ENCODE assay signal across 21 mouse cellular contexts in genomic region chr11:121795978-121796377, GRCm38 (mm10). TPM values are rescaled to one million over a fixed set of nuclear protein-coding genes. Genes with fewer than 3 reads are reported as not detected.
DNase-seq lines count a peak whose midpoint lies in the region; ATAC-seq and TF ChIP-seq lines count a peak whose summit lies in the region.
"Had no signal": no experiment of that assay in that cellular context is flagged by ENCODE, and none has a peak within 500 bp of the region (broad histone marks: within the 10 kb centered on the region; RNA-seq: fewer than 3 reads in every experiment).

No protein-coding gene starts in this region.

- ATAC-seq in megakaryocyte, adult 5-6 weeks (ENCODE audit: poor library complexity, severe bottlenecking), result peak; percentile 69
- ATAC-seq in forebrain, embryonic 14.5 days, result no peak
- ATAC-seq: CD4-positive, CD25-positive, alpha-beta regulatory T cell, adult 4 months; forebrain, embryonic 16.5 days had no signal

- H3K27ac ChIP-seq in brown adipose tissue, adult 24 weeks (replicated peaks; ENCODE audit: low read depth, low read length), result peak overlapping the region; percentile 69
- no peak overlapping the region for H3K27ac ChIP-seq in cerebellum, adult 2 months (ENCODE audit: insufficient read depth, low read length)
- H3K27ac ChIP-seq in forebrain, embryonic 14.5 days (ENCODE audit: low read depth, low read length), result no peak overlapping the region
- H3K27ac ChIP-seq: hindbrain, embryonic 13.5 days had no signal

- DNase-seq in lung, adult 18-20 months, result peak; percentile 34 to 38
- DNase-seq in lung, postnatal 10 days, result no peak
- DNase-seq in cerebellum, adult 2 months, result no peak
- DNase-seq in adrenal gland, postnatal 25 days, result no peak
- no peak for DNase-seq in forebrain, embryonic 14.5 days (ENCODE audit: low spot score)
- DNase-seq: cerebellum, adult 11 months; cerebellum, postnatal 25 days; layer of hippocampus, adult 9-11 months; lung, embryonic 14.5 days had no signal

- no peaks in the 10 kb centered on the region for H3K36me3 ChIP-seq in forebrain, embryonic 14.5 days (ENCODE audit: control insufficient read depth, insufficient read depth, low read length)
- H3K36me3 ChIP-seq: G1E; hindbrain, embryonic 13.5 days; limb, embryonic 13.5 days had no signal

- H3K9me3 ChIP-seq in forebrain, embryonic 14.5 days (replicated peaks; ENCODE audit: control insufficient read depth, low read length), result no peaks in the 10 kb centered on the region
- H3K9me3 ChIP-seq: G1E; hindbrain, embryonic 13.5 days; limb, embryonic 13.5 days had no signal

- TF ChIP-seq POLR2A in cerebellum, adult 2 months (IDR thresholded peaks at IDR 0.05; ENCODE audit: borderline replicate concordance, insufficient read depth, low read length), result no peak

- no peak for TF ChIP-seq CTCF in cerebellum, adult 2 months (IDR thresholded peaks at IDR 0.05; ENCODE audit: borderline replicate concordance, insufficient read depth, low read depth, low read length)

- H3K4me2 ChIP-seq in forebrain, embryonic 14.5 days (ENCODE audit: low read length), result no peak overlapping the region
- H3K4me2 ChIP-seq: hindbrain, embryonic 13.5 days; limb, embryonic 13.5 days; lung, embryonic 14.5 days; midbrain, embryonic 11.5 days had no signal

- no peaks in the 10 kb centered on the region for H3K27me3 ChIP-seq in cerebellum, adult 2 months (ENCODE audit: control insufficient read depth, insufficient read depth, low read length)
- H3K27me3 ChIP-seq in forebrain, embryonic 14.5 days (replicated peaks; ENCODE audit: control insufficient read depth, insufficient read depth, low read length), result no peaks in the 10 kb centered on the region
- H3K27me3 ChIP-seq: hindbrain, embryonic 13.5 days; limb, embryonic 13.5 days had no signal

- no peak overlapping the region for H3K4me3 ChIP-seq in brown adipose tissue, adult 24 weeks (ENCODE audit: insufficient read depth, low read depth, low read length)
- H3K4me3 ChIP-seq in cerebellum, adult 2 months (replicated peaks; ENCODE audit: insufficient read depth, low read depth, low read length), result no peak overlapping the region
- no peak overlapping the region for H3K4me3 ChIP-seq in forebrain, embryonic 14.5 days (ENCODE audit: low read depth, low read length)
- H3K4me3 ChIP-seq: hindbrain, embryonic 13.5 days; limb, embryonic 13.5 days had no signal

- H3K4me1 ChIP-seq in brown adipose tissue, adult 24 weeks (ENCODE audit: control insufficient read depth, insufficient read depth, insufficient read length, low read length), result peaks cover 1% of the 10 kb centered on the region
- no peaks in the 10 kb centered on the region for H3K4me1 ChIP-seq in cerebellum, adult 2 months (ENCODE audit: control insufficient read depth, insufficient read depth, low read length)
- no peaks in the 10 kb centered on the region for H3K4me1 ChIP-seq in forebrain, embryonic 14.5 days (ENCODE audit: control insufficient read depth, insufficient read depth, low read length)

- WGBS in cerebellum, adult 2 months, result 90% methylated on average over 2 of the region's 2 CpGs
- 86% methylated on average over 2 of the region's 2 CpGs for WGBS in forebrain, embryonic 14.5 days

- H3K9ac ChIP-seq in forebrain, embryonic 14.5 days (ENCODE audit: low read length), result no peak overlapping the region
- H3K9ac ChIP-seq: hindbrain, embryonic 13.5 days; limb, embryonic 13.5 days; lung, embryonic 14.5 days had no signal

RNA-seq across cellular contexts. Expression of gene Ptchd3, which starts 34.1 kb away (rescaled TPM):
- polyA plus RNA-seq in brown adipose tissue, adult 24 weeks (2012; ENCODE audit: insufficient read depth, insufficient read length, missing spikeins), result not detected in 2 replicates
- total RNA-seq in megakaryocyte, adult 5-6 weeks (2015), result not detected in 2 replicates
- total RNA-seq in megakaryocyte, adult 5-6 weeks (2017), result not detected in 2 replicates
- not detected in 2 replicates for polyA plus RNA-seq in cerebellum, adult 2 months (2012; rRNA removed)
- total RNA-seq in adrenal gland, postnatal 25 days (2021), result not detected in 2 replicates
- polyA plus RNA-seq in forebrain, embryonic 14.5 days (2014; fragmentation: Nextera tagmentation; extraction: Ambion mirVana), result not detected in 2 replicates
- total RNA-seq: adrenal gland, postnatal 4 days had no signal
- polyA plus RNA-seq: CD4-positive, CD25-positive, alpha-beta regulatory T cell, adult 4 months; embryonic facial prominence, embryonic 11.5 days; forebrain, embryonic 16.5 days; G1E; hindbrain, embryonic 13.5 days; intestine, embryonic 14.5 days; kidney, postnatal 0 days; limb, embryonic 13.5 days; lung, embryonic 14.5 days; midbrain, embryonic 11.5 days had no signal

Comparison
In these comparisons a context has a peak if more than half of its experiments do, and no peak if none do; other contexts are left out.
1. DNase-seq: peak in lung, adult 18-20 months (2 of 2); none in lung, postnatal 10 days (single experiment), cerebellum, adult 2 months (0 of 2), adrenal gland, postnatal 25 days (single experiment) and forebrain, embryonic 14.5 days (single experiment).